Mouse (Mus musculus): Measurements from ENCODE around the gene Prkrip1. TPM values are rescaled to one million over a fixed set of nuclear protein-coding genes. Genes with fewer than 3 reads are reported as not detected.
"Not testable (repeated sequence)": the region's sequence is repeated elsewhere in the genome, so short reads cannot be mapped to it uniquely, and the experiment has no call there.

Prkrip1 gene
- total RNA-seq, 2 experiments from 2014 or later = 30.0 to 33.2 TPM

- no peak for DNase-seq
These were observed 34.8 kb downstream of the Prkrip1 start for GRCm38 (mm10) chr5:136163807-136164474.

GRCm38 (mm10) chr5:136160084-136160483 is 38.7 kb downstream of the Prkrip1 start:
- DNase-seq = not testable (repeated sequence)

GRCm38 (mm10) chr5:136155399-136155798 is 43.4 kb downstream of the Prkrip1 start:
- no peak for DNase-seq

GRCm38 (mm10) chr5:136152365-136152764 is 46.4 kb downstream of the Prkrip1 start:
- no peak for DNase-seq

- not testable (repeated sequence) for DNase-seq
These were observed 49.6 kb downstream of the Prkrip1 start for GRCm38 (mm10) chr5:136149134-136149576.

GRCm38 (mm10) chr5:136147704-136148103 is 51.1 kb downstream of the Prkrip1 start:
- no peak for DNase-seq

GRCm38 (mm10) chr5:136146936-136147335 is 51.8 kb downstream of the Prkrip1 start:
- no peak for DNase-seq

GRCm38 (mm10) chr5:136144606-136145430 is 53.9 kb downstream of the Prkrip1 start:
- no peak for DNase-seq

GRCm38 (mm10) chr5:136143161-136143755 is 55.5 kb downstream of the Prkrip1 start:
- DNase-seq = peak; percentile 24

- DNase-seq = no peak
These were observed 56.0 kb downstream of the Prkrip1 start for GRCm38 (mm10) chr5:136142746-136143145.

- DNase-seq = no peak
These were observed 58.7 kb downstream of the Prkrip1 start for GRCm38 (mm10) chr5:136140057-136140482.

GRCm38 (mm10) chr5:136139393-136139792 is 59.4 kb downstream of the Prkrip1 start:
- DNase-seq = no peak

GRCm38 (mm10) chr5:136137658-136138274 is 61.0 kb downstream of the Prkrip1 start:
- DNase-seq = peak; percentile 62

GRCm38 (mm10) chr5:136136292-136136990 is 62.3 kb downstream of the Prkrip1 start:
- no peak for DNase-seq

GRCm38 (mm10) chr5:136135571-136136291 is 63.0 kb downstream of the Prkrip1 start, which contains the start of the genes Lrwd1 and Alkbh4:
Lrwd1 (minus strand) TSS chr5:136136074.
Alkbh4 (plus strand) TSS chr5:136136146.
- DNase-seq = peak; percentile 96

Other genes with a start within 250 kb of the Prkrip1 start
- gene Ssc4d, start 224.4 kb downstream of the Prkrip1 start, total RNA-seq (2021) = 1 to 10 TPM; 1.9 to 2.3 TPM
- under 1 TPM in 1 of 2 experiments, not detected in 1; 0.30 TPM for gene Zp3, start 218.9 kb downstream of the Prkrip1 start, total RNA-seq (2021)
- gene Dtx2, start 204.2 kb downstream of the Prkrip1 start, total RNA-seq (2021) = 10 to 100 TPM; 16.6 to 19.2 TPM
- gene Upk3b, start 160.5 kb downstream of the Prkrip1 start, total RNA-seq (2021) = 10 to 100 TPM; 13.2 to 14.6 TPM
- gene Upk3bl, start 144.5 kb downstream of the Prkrip1 start, total RNA-seq (2021) = under 1 TPM; 0.39 to 0.45 TPM
- 10 to 100 TPM in 1 of 2 experiments, 1 to 10 TPM in 1; 8.4 to 13.7 TPM for gene Rasa4, start 115.0 kb downstream of the Prkrip1 start, total RNA-seq (2021)
- gene Polr2j, start 82.3 kb downstream of the Prkrip1 start, total RNA-seq (2021) = 10 to 100 TPM; 84.1 to 89.4 TPM
- 10 to 100 TPM in 1 of 2 experiments, 1 to 10 TPM in 1; 8.6 to 11.9 TPM for gene Lrwd1, start 62.9 kb downstream of the Prkrip1 start, total RNA-seq (2021)
- gene Alkbh4, start 62.8 kb downstream of the Prkrip1 start, total RNA-seq (2021) = 1 to 10 TPM; 5.6 to 9.2 TPM
- gene Orai2, start 28.2 kb downstream of the Prkrip1 start, total RNA-seq (2021) = 1 to 10 TPM; 5.1 to 6.6 TPM
- gene Sh2b2, start 47.6 kb upstream of the Prkrip1 start, total RNA-seq (2021) = 10 to 100 TPM; 29.1 to 30.7 TPM